Mouse (Mus musculus) bone marrow macrophage, adult 2 months (primary cell): Measurements from ENCODE around the gene Tuba3b.

ENCODE experiments used
- CTCF ChIP-seq: IDR thresholded peaks from 2 replicates; pipeline ENCODE4 v1.5.1; 2012; ENCODE audit warnings: low read depth, mild to moderate bottlenecking, low read length, moderate library complexity
- POLR2A ChIP-seq: IDR thresholded peaks from 2 replicates; pipeline ENCODE4 v1.6.1; 2012; ENCODE audit warnings: mild to moderate bottlenecking, low read depth, low read length, borderline replicate concordance

GRCm38 (mm10) chr6:145655678-145656077 lies 40.1 kb downstream of the Tuba3b start:
- TF ChIP-seq CTCF (no peak), POLR2A (no peak)
